In the genomic region with DNA sequence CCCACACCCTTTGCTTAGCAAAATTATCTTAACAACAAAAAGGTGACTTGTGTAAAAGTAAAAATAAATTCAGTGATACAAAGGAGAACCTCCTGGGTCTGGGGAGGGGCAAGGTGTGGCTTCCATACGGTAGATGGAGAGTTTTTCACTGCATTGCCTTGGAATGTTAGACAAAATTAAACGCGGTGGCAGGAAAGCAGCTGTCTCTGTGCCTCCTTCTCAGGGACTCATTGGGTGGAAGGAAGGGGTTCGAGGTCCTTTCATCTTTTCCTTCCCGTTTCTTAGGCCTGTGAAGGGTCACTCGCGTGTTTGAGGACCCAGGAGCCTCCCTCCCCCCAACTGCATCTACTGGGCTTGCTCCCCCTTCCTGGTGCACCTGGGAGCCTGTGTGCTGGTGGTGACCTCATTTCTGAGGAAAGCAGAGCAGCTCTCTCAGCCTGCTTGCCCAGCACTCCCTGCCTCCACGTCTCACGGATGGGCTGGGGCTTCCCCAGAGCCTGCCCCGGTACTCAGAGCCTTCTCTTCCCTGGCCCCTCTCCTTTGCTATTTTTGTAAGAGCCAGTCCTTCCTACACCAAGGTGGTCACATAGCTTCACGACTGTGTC, we compare ENCODE assay signal across 9 mouse cellular contexts. TPM values are rescaled to one million over a fixed set of nuclear protein-coding genes. Genes with fewer than 3 reads are reported as not detected.
DNase-seq lines count a peak whose midpoint lies in the region; ATAC-seq lines count a peak whose summit lies in the region.
"Had no signal": no experiment of that assay in that cellular context is flagged by ENCODE, and none has a peak within 500 bp of the region (broad histone marks: within the 10 kb centered on the region; RNA-seq: fewer than 3 reads in every experiment).

No protein-coding gene starts in this region.

- peak overlapping the region; percentile 87 for H3K4me2 ChIP-seq in hindbrain, embryonic 15.5 days
- H3K4me2 ChIP-seq in kidney, embryonic 14.5 days (replicated peaks; ENCODE audit: low read depth, low read length): no peak overlapping the region

- DNase-seq in retina, postnatal 1 day: peak; percentile 53
- DNase-seq in retina, embryonic 14.5 days (ENCODE audit: low spot score): no peak
- peak; percentile 28 for DNase-seq in embryonic facial prominence, embryonic 10.5 days (ENCODE audit: low spot score)
- peak; percentile 33 for DNase-seq in right cerebral cortex, postnatal 4 days
- no peak for DNase-seq in heart, adult 9 months (ENCODE audit: low spot score in 2 of 2)
- no peak for DNase-seq in lung, adult 18-20 months
- DNase-seq: left cerebral cortex, postnatal 4 days had no signal

- no peak for ATAC-seq in hindbrain, embryonic 15.5 days (ENCODE audit: low FRiP score, low read depth)
- no peak for ATAC-seq in kidney, embryonic 14.5 days (ENCODE audit: low FRiP score, low TSS enrichment)

- H3K9ac ChIP-seq in hindbrain, embryonic 15.5 days: peak overlapping the region; percentile 99
- no peak overlapping the region for H3K9ac ChIP-seq in kidney, embryonic 14.5 days (ENCODE audit: low read depth, low read length)

- peak overlapping the region; percentile 86 for H3K27ac ChIP-seq in embryonic facial prominence, embryonic 10.5 days (replicated peaks)
- H3K27ac ChIP-seq in hindbrain, embryonic 15.5 days (replicated peaks): peak overlapping the region; percentile 97
- no peak overlapping the region for H3K27ac ChIP-seq in kidney, embryonic 14.5 days (ENCODE audit: low read depth, low read length)

- H3K9me3 ChIP-seq in embryonic facial prominence, embryonic 10.5 days: no peaks in the 10 kb centered on the region
- no peaks in the 10 kb centered on the region for H3K9me3 ChIP-seq in hindbrain, embryonic 15.5 days
- no peaks in the 10 kb centered on the region for H3K9me3 ChIP-seq in kidney, embryonic 14.5 days (ENCODE audit: control insufficient read depth, low read length)

- peaks cover 7% of the 10 kb centered on the region; the same call in 1 of the 2 replicates for H3K36me3 ChIP-seq in embryonic facial prominence, embryonic 10.5 days (replicated peaks)
- H3K36me3 ChIP-seq in hindbrain, embryonic 15.5 days: no peaks in the 10 kb centered on the region
- no peaks in the 10 kb centered on the region for H3K36me3 ChIP-seq in kidney, embryonic 14.5 days (ENCODE audit: control insufficient read depth, insufficient read depth, low read length)

- peak overlapping the region; percentile 57 for H3K4me3 ChIP-seq in embryonic facial prominence, embryonic 10.5 days
- H3K4me3 ChIP-seq in hindbrain, embryonic 15.5 days: peak overlapping the region; percentile 90
- H3K4me3 ChIP-seq in kidney, embryonic 14.5 days (ENCODE audit: low read length): no peak overlapping the region

- H3K4me1 ChIP-seq in embryonic facial prominence, embryonic 10.5 days: peaks cover 38% of the 10 kb centered on the region
- H3K4me1 ChIP-seq in hindbrain, embryonic 15.5 days (replicated peaks): peaks cover 77% of the 10 kb centered on the region
- 0 out of 2 replicates have a peak, but pooled peaks cover 4% of the 10 kb centered on the region for H3K4me1 ChIP-seq in kidney, embryonic 14.5 days (ENCODE audit: control insufficient read depth, insufficient read depth, low read length)

- H3K27me3 ChIP-seq in embryonic facial prominence, embryonic 10.5 days (replicated peaks; ENCODE audit: low read depth, poor library complexity, severe bottlenecking): peaks cover 100% of the 10 kb centered on the region
- no peaks in the 10 kb centered on the region for H3K27me3 ChIP-seq in hindbrain, embryonic 15.5 days
- H3K27me3 ChIP-seq in kidney, embryonic 14.5 days (ENCODE audit: control insufficient read depth, insufficient read depth, low read length): peaks cover 99% of the 10 kb centered on the region

- WGBS in embryonic facial prominence, embryonic 10.5 days: 1% methylated on average over 11 of the region's 11 CpGs
- 3% methylated on average over 11 of the region's 11 CpGs for WGBS in hindbrain, embryonic 15.5 days
- under 1% methylated on average over 11 of the region's 11 CpGs for WGBS in kidney, embryonic 14.5 days

RNA-seq across cellular contexts. Expression of gene Polg, which starts 41.0 kb away (rescaled TPM):
- 33.4 and 37.8 TPM in 2 replicates for polyA plus RNA-seq in embryonic facial prominence, embryonic 10.5 days (2016; fragmentation: Nextera tagmentation; extraction: Ambion mirVana)
- 26.5 and 27.0 TPM in 2 replicates for polyA plus RNA-seq in hindbrain, embryonic 15.5 days (2015; fragmentation: Nextera tagmentation; extraction: Ambion mirVana)
- 21.3 and 35.9 TPM in 2 replicates for polyA plus RNA-seq in kidney, embryonic 14.5 days (2014; fragmentation: Nextera tagmentation; extraction: Ambion mirVana)

Comparison
In these comparisons a context has a peak if more than half of its experiments do, and no peak if none do; other contexts are left out.
1. DNase-seq: peak in retina, postnatal 1 day (single experiment), embryonic facial prominence, embryonic 10.5 days (single experiment) and right cerebral cortex, postnatal 4 days (single experiment); none in retina, embryonic 14.5 days (single experiment), heart, adult 9 months (0 of 2) and lung, adult 18-20 months (0 of 2).